Mouse (Mus musculus) G1E-ER4 (cell line): Measurements from ENCODE around the gene Igsf23. TPM values are rescaled to one million over a fixed set of nuclear protein-coding genes. Genes with fewer than 3 reads are reported as not detected.

Experiments used
- GATA1 ChIP-seq: IDR thresholded peaks from one replicate; pipeline ENCODE4 v1.8.0; 2012; ENCODE audit warnings: low read length, inconsistent platforms
- polyA plus RNA-seq: library from polyadenylated mRNA; stranded (reverse); fragments of >175 nt; gene quantifications from 2 replicates; pipeline ENCODE4 v1.2.3, GENCODE M21; 2012

Gene Igsf23
- polyA plus RNA-seq, 1 experiment, result not detected

DNA sequence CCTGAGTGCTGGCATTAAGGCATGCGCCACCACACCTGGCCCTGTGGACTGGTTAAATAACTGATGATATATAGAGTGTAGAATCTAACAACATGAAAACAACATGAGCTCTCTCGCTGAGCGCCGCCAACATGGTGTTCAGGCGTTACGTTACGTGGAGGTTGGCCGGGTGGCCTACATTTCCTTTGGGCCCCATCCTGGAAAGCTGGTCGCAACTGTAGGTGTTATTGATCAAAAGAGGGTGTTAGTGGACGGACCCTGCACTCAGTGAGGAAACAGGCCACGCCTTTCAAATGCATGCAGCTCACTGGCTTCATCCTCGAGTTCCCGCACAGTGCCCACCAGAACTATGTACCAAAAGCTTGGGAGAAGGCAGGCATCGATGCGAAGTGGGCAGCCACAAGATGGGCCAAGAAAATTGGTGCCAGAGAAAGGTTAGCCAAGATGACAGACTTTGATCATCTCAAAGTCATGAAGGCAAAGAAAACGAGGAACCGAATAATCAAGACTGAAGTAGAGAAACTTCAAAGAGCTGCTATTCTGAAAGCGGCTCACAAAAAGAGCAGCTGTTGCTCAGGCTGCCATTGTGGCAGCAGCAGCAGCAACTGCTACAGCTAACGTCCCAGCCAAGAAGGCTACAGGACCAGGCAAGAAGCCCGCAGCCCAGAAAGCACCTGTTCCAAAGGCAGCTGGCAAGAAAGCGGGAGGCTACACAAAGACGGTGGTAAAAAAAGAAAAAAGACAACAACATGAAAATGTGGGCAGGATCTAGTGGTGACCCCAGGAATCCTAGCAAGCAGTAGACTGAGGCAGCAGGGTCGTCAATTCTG, 38.6 kb downstream of the Igsf23 start:
- TF ChIP-seq GATA1, result no peak

DNA sequence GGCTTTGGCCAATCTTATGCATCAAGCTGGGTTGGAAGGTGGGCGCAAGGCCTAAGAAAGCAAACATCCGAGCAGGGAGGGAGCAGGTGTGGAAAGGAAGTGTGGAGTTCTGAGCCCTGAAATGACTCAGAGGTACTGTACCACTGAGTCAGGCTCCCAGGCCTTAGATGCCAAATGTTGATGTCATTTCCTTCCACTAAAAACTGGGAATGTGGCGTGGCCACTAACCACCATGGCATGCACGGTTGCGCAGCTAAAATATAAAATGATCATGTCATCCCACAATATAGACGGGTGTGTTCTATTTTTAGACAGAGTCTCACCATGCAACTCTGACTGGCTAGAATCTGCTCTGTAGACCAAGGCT, 39.3 kb downstream of the Igsf23 start:
- TF ChIP-seq GATA1, result no peak

DNA sequence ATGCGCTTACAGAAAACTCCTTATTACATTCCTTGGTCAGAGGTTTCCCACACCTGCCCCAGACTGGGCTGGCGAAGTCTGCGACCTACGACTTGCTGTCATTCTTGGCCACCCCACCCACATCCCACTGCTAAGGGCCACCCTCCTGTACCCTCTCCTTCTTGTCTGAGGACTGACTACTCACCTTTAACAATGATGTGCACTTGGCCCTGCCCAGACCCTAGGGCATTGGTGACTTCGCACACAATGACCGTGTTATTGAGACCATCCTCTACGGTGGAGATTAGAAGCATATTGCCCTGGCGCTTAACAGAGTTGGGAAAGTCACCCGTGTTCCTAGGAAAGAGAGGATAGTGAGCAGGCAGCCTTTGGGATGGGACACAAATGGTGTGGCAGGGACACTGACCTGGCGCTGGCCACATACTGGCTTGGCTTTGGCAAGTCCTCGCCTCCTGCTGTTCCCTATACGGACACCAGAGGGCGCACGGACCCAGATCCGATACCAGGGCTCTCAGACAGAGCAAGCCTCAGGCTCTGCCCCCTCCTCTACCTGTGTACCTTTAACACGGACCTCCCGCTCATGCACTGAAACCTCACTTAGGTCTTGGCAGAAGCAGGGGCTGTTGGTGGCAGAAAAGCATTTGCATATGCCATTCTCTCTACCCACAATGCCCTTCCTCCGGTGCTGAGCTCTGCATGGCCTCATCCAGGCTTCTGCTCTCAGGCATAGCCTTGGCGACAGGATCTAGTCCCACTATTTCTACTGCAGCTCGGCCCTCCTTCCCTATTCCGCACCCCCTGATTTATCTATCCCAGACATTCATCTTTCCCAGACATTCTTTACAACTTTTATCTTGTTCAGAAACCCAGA, 39.9 kb downstream of the Igsf23 start:
- no peak for TF ChIP-seq GATA1

DNA sequence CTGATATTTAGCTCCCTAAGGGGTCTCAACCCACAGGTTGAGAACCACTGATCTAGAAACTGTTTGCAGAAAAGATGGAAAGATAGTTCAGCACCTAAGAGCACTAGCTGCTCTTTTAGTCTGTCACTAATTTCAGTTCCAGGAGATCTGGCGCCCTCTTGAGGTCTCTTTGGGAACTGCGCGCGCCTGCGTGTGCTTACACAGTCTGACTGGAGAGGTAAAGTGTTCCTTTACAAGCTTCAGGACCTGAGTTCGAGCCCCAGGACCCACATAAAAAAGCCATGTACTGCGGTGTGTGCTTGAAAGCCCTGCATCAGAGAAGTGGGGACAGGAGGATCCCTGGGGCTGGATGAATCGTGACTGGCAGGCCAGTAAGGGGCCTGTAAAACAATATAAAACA, 60.7 kb downstream of the Igsf23 start:
- no peak for TF ChIP-seq GATA1

DNA sequence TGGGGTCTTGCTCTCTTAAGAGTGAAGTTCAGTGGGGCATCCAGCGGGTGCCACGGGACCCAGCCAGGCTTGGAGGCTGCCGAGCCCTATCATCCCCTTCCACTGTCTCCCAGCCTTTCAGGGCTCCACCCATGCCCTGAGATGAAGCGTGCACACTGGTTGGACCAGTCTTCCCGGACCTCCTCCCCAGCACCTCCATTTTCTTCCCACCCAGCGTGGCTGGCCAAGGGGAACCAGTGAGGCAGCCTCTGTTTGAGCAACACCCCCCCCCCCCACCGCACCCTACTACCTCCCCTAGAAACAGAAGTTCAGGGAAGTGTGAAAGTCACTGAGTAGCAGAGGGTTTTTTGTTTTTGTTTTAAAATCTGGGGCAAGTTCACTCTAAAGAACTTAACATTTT, 62.7 kb downstream of the Igsf23 start, which contains the start of gene Ceacam19:
Ceacam19 (minus strand) TSS at position 117 of the 400 bp plus-strand sequence.
- TF ChIP-seq GATA1, result no peak

Other genes starting within 250 kb of the Igsf23 start
- gene Tomm40, start 235.3 kb downstream of the Igsf23 start, polyA plus RNA-seq, result 694 and 701 TPM in 2 replicates
- gene Nectin2, start 200.3 kb downstream of the Igsf23 start, polyA plus RNA-seq, result 49.4 and 58.6 TPM in 2 replicates
- gene Bcam, start 179.7 kb downstream of the Igsf23 start, polyA plus RNA-seq, result not detected in 2 replicates
- not detected in 2 replicates for gene Cblc, start 153.9 kb downstream of the Igsf23 start, polyA plus RNA-seq
- gene Bcl3, start 128.0 kb downstream of the Igsf23 start, polyA plus RNA-seq, result not detected in 2 replicates
- gene Gm19345, start 98.8 kb downstream of the Igsf23 start, polyA plus RNA-seq, result not detected in 2 replicates
- 0.83 and 1.3 TPM in 2 replicates for gene Ceacam16, start 89.5 kb downstream of the Igsf23 start, polyA plus RNA-seq
- gene Ceacam19, start 62.8 kb downstream of the Igsf23 start, polyA plus RNA-seq, result not detected in 2 replicates
- gene Pvr, start 29.6 kb downstream of the Igsf23 start, polyA plus RNA-seq, result not detected in 2 replicates
- gene Ceacam20, start 14.7 kb upstream of the Igsf23 start, polyA plus RNA-seq, result not detected in 2 replicates
- not detected in 2 replicates for gene Nlrp9b, start 40.7 kb upstream of the Igsf23 start, polyA plus RNA-seq
- not detected in 2 replicates for gene Vmn1r91, start 148.9 kb upstream of the Igsf23 start, polyA plus RNA-seq
- gene Gm16442, start 171.8 kb upstream of the Igsf23 start, polyA plus RNA-seq, result not detected in 2 replicates
- not detected in 2 replicates for gene Vmn1r93, start 188.3 kb upstream of the Igsf23 start, polyA plus RNA-seq
- not detected in 2 replicates for gene Vmn1r94, start 217.6 kb upstream of the Igsf23 start, polyA plus RNA-seq
- gene Vmn1r95, start 243.0 kb upstream of the Igsf23 start, polyA plus RNA-seq, result not detected in 2 replicates